Mouse (Mus musculus) midbrain, postnatal 0 days (tissue): ENCODE data around the gene Plb1. TPM values are rescaled to one million over a fixed set of nuclear protein-coding genes. Genes with fewer than 3 reads are reported as not detected.

Experiments used
- ATAC-seq: fragments of 200-750 bp; cut with Nextera tagmentation; 2 replicates; pipeline ENCODE4 v1.8.0; 2017; ENCODE audit warnings: moderate number of reproducible peaks, mild to moderate bottlenecking, moderate TSS enrichment, moderate library complexity; ENCODE audit not compliant: low FRiP score
- DNase-seq: peaks from one replicate; pipeline ENCODE4 v3.0.0-alpha.2; 2015; ENCODE audit warnings: low spot score
- H3K27ac ChIP-seq: fragments of 300-500 bp; sonication (generic); 2 replicates; pipeline ENCODE4 v1.5.1; 2014; ENCODE audit warnings: low read depth, mild to moderate bottlenecking, low read length, mixed read lengths
- H3K27me3 ChIP-seq: fragments of 300-500 bp; sonication (generic); 2 replicates; pipeline ENCODE4 v1.6.1; 2014; ENCODE audit warnings: low read length, control low read depth, mixed read lengths; ENCODE audit not compliant: insufficient read depth
- H3K36me3 ChIP-seq: fragments of 300-500 bp; sonication (generic); 2 replicates; pipeline ENCODE4 v1.6.1; 2014; ENCODE audit warnings: low read length, control low read depth, mixed read lengths; ENCODE audit not compliant: insufficient read depth
- H3K4me1 ChIP-seq: fragments of 300-500 bp; sonication (generic); 2 replicates; pipeline ENCODE4 v1.6.1; 2014; ENCODE audit warnings: mild to moderate bottlenecking, control low read depth, antibody characterized with exemption, low read length, mixed read lengths; ENCODE audit not compliant: insufficient read depth
- H3K4me2 ChIP-seq: fragments of 300-500 bp; sonication (generic); 2 replicates; pipeline ENCODE4 v1.6.1; 2014; ENCODE audit warnings: low read depth, mild to moderate bottlenecking, low read length, mixed read lengths; ENCODE audit not compliant: poor library complexity, severe bottlenecking
- H3K4me3 ChIP-seq: fragments of 300-500 bp; sonication (generic); 2 replicates; pipeline ENCODE4 v1.5.1; 2014; ENCODE audit warnings: low read depth, mild to moderate bottlenecking, low read length, moderate library complexity
- H3K9ac ChIP-seq: fragments of 300-500 bp; sonication (generic); replicated peaks from 2 replicates; pipeline ENCODE4 v1.6.1; 2014; ENCODE audit warnings: mild to moderate bottlenecking, low read length, moderate library complexity, mixed read lengths; ENCODE audit not compliant: poor library complexity, severe bottlenecking
- H3K9me3 ChIP-seq: fragments of 300-500 bp; sonication (generic); 2 replicates; pipeline ENCODE4 v1.6.1; 2016; ENCODE audit warnings: low read length, control low read depth
- CTCF ChIP-seq: IDR thresholded peaks from 2 replicates; pipeline ENCODE4 v1.5.1; 2016; ENCODE audit warnings: antibody characterized with exemption, mild to moderate bottlenecking
- WGBS: fragments of 180-500 bp; shearing (Covaris S2); extraction: QIAGEN DNeasy Blood & Tissue Kit; methylation state at CpG from one replicate; pipeline ENCODE4 v1.1.7; 2014; 5-methylcytosine and 5-hydroxymethylcytosine counted together
- polyA plus RNA-seq: library from polyadenylated mRNA; unstranded; fragments of >200 nt; fragmentation: Nextera tagmentation; extraction: Ambion mirVana; gene quantifications from 2 replicates; pipeline ENCODE4 v1.2.1, GENCODE M21; 2015
- total RNA-seq: library from RNA; depleted of rRNA; stranded (reverse); fragments of >200 nt; gene quantifications from 2 replicates; pipeline ENCODE4 v1.2.3, GENCODE M21; 2014

The Plb1 gene
- total and polyA plus RNA-seq, 2 experiments from 2014 or later, result 0.11 to 0.60 TPM

- DNase-seq (no peak), ATAC-seq (no peak)
- TF ChIP-seq CTCF, result no peak
Measured at GRCm38 (mm10) chr5:32208460-32208859, 24.0 kb upstream of the Plb1 start.

DNA sequence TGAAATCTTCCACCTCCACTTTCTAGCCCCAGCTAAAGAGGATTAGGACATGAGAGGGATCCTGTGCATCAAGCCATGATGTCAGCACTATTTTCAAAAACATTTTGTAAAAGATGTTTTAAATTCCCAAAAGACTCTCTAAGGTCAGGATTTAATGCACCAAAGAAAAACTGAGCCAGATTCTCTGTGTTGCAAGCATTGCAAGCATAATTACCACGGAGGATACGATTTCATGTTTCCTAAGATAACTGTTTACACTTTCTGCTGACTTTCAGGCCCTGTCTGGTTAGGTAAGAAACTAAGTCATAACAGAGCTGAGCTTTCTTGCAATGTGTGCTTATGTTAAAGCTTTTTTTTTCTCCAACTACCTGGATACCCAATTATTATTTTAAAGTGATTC is 21.5 kb upstream of the Plb1 start:
- Histone ChIP-seq H3K27ac (no peak overlapping the region), H3K4me3 (no peak overlapping the region), H3K9me3 (no peaks in the 10 kb centered on the region), H3K4me2 (no peak overlapping the region), H3K4me1 (no peaks in the 10 kb centered on the region), H3K27me3 (no peaks in the 10 kb centered on the region), H3K36me3 (no peaks in the 10 kb centered on the region), H3K9ac (no peak overlapping the region)
- DNase-seq (no peak), ATAC-seq (no peak)
- WGBS, result 33% methylated on average over 2 of the region's 2 CpGs
- no peak for TF ChIP-seq CTCF

More at GRCm38 (mm10) chr5:32208460-32208859, 24.0 kb upstream of the Plb1 start:
- 74% methylated on average over 8 of the region's 8 CpGs for WGBS
- H3K4me2 ChIP-seq, result no peak overlapping the region
- H3K27me3 ChIP-seq, result no peaks in the 10 kb centered on the region
- no peaks in the 10 kb centered on the region for H3K36me3 ChIP-seq
- H3K4me1 ChIP-seq, result no peaks in the 10 kb centered on the region
- no peaks in the 10 kb centered on the region for H3K9me3 ChIP-seq
- no peak overlapping the region for H3K4me3 ChIP-seq
- H3K9ac ChIP-seq, result no peak overlapping the region
- no peak overlapping the region for H3K27ac ChIP-seq

DNA sequence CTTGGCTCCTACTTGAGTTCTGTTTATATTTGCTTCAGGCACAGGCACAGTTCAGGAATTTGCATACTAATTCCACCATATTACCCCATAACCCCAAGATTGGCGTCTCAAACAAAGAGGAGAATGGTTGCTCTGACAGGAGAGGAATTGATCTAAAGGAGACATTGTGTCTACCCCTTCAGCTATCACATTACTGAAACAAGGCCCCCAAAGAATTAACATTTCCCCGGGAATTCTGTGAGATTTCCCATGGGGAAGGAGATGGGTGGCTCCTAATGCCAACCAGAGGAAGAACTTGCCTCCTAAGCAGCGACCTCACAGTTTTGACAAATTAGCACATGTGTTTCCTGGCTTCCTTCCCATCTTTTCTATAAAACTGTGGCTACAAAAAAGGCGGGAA is 18.8 kb upstream of the Plb1 start:
- Histone ChIP-seq H3K4me2 (no peak overlapping the region), H3K4me1 (no peaks in the 10 kb centered on the region), H3K36me3 (no peaks in the 10 kb centered on the region), H3K9ac (no peak overlapping the region), H3K9me3 (no peaks in the 10 kb centered on the region), H3K27me3 (no peaks in the 10 kb centered on the region), H3K27ac (no peak overlapping the region), H3K4me3 (no peak overlapping the region)
- DNase-seq (no peak), ATAC-seq (no peak)
- whole genome bisulfite sequencing, result 50% methylated on average over 4 of the region's 4 CpGs
- TF ChIP-seq CTCF, result no peak

GRCm38 (mm10) chr5:32215510-32215909 is 17.0 kb upstream of the Plb1 start:
- no peaks in the 10 kb centered on the region for H3K36me3 ChIP-seq
- 76% methylated on average over 10 of the region's 10 CpGs for WGBS
- no peak for ATAC-seq

GRCm38 (mm10) chr5:32216465-32216864 is 16.0 kb upstream of the Plb1 start:
- ATAC-seq (no peak), DNase-seq (no peak)
- Histone ChIP-seq H3K9me3 (no peaks in the 10 kb centered on the region), H3K27ac (no peak overlapping the region), H3K4me2 (no peak overlapping the region), H3K4me3 (no peak overlapping the region), H3K4me1 (no peaks in the 10 kb centered on the region), H3K36me3 (no peaks in the 10 kb centered on the region), H3K9ac (no peak overlapping the region), H3K27me3 (no peaks in the 10 kb centered on the region)
- no peak for TF ChIP-seq CTCF
- WGBS, result 64% methylated on average over 4 of the region's 4 CpGs

More at GRCm38 (mm10) chr5:32215510-32215909, 17.0 kb upstream of the Plb1 start:
- Histone ChIP-seq H3K4me2 (no peak overlapping the region), H3K9ac (no peak overlapping the region), H3K27ac (no peak overlapping the region), H3K4me3 (no peak overlapping the region), H3K27me3 (no peaks in the 10 kb centered on the region), H3K4me1 (no peaks in the 10 kb centered on the region), H3K9me3 (no peaks in the 10 kb centered on the region)
- peak; percentile 57 for TF ChIP-seq CTCF
- DNase-seq, result no peak

DNA sequence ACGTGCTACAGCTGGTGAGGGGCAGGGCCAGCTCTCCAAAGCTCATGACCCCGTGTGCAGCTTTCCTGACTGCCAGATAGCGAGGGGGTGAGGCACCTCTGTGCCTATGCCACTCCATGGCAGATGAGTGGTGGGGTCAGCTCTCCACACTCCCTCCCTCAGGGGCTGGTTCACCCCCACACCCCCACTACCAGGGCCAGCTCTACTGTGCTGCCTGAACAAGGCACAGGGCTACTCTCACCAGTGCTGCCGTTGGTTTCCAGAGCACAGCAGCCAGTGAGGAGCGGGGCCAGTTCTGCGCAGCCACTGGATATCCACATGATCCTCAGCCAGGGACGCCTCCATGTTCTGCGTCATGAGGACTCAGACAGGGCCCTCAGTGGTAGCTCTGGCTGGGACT is 15.0 kb upstream of the Plb1 start:
- TF ChIP-seq CTCF, result no peak
- H3K9ac ChIP-seq, result no peak overlapping the region
- no peaks in the 10 kb centered on the region for H3K4me1 ChIP-seq
- H3K4me3 ChIP-seq, result no peak overlapping the region
- ATAC-seq (no peak), DNase-seq (no peak)
- no peak overlapping the region for H3K27ac ChIP-seq
- H3K27me3 ChIP-seq, result no peaks in the 10 kb centered on the region
- WGBS, result 81% methylated on average over 8 of the region's 8 CpGs
- no peak overlapping the region for H3K4me2 ChIP-seq
- H3K9me3 ChIP-seq, result no peaks in the 10 kb centered on the region
- H3K36me3 ChIP-seq, result no peaks in the 10 kb centered on the region
